Mouse (Mus musculus) layer of hippocampus, postnatal 14 days (tissue): Measurements from ENCODE around the gene Slfn1. TPM values are rescaled to one million over a fixed set of nuclear protein-coding genes. Genes with fewer than 3 reads are reported as not detected.

Experiments used
- total RNA-seq, 2 experiments: library from RNA; stranded (reverse); gene quantifications; 2 replicates each; pipeline ENCODE4 v1.2.3; 2021

Slfn1 gene
- total RNA-seq, 2 experiments from 2014 or later, result not detected

Other genes with a start within 250 kb of the Slfn1 start
- 10 to 100 TPM; 11.0 to 11.7 TPM for gene Rffl, start 245.6 kb upstream of the Slfn1 start, total RNA-seq
- 10 to 100 TPM; 12.5 to 13.2 TPM for gene Rad51d, start 226.2 kb upstream of the Slfn1 start, total RNA-seq
- gene Fndc8, start 224.7 kb upstream of the Slfn1 start, total RNA-seq, result not detected
- gene Nle1, start 208.4 kb upstream of the Slfn1 start, total RNA-seq, result 10 to 100 TPM; 34.4 to 35.1 TPM
- gene Unc45b, start 206.3 kb upstream of the Slfn1 start, total RNA-seq, result 1 to 10 TPM; 4.0 to 5.8 TPM
- gene Slfn5, start 165.5 kb upstream of the Slfn1 start, total RNA-seq, result 1 to 10 TPM; 3.2 to 4.6 TPM
- under 1 TPM; 0.72 to 0.81 TPM for gene Slfn9, start 125.0 kb upstream of the Slfn1 start, total RNA-seq
- gene Slfn8, start 96.0 kb upstream of the Slfn1 start, total RNA-seq, result under 1 TPM; 0.57 to 0.58 TPM
- under 1 TPM; 0.31 to 0.51 TPM for gene Slfn2, start 51.7 kb upstream of the Slfn1 start, total RNA-seq
- gene Slfn4, start 58.3 kb downstream of the Slfn1 start, total RNA-seq, result under 1 TPM in 1 of 2 experiments, not detected in 1; 0.17 TPM
- gene Slfn3, start 74.5 kb downstream of the Slfn1 start, total RNA-seq, result under 1 TPM; 0.26 to 0.32 TPM
- not detected for gene Slfn14, start 169.9 kb downstream of the Slfn1 start, total RNA-seq
- 100 to 1,000 TPM; 352 to 359 TPM for gene Ap2b1, start 182.2 kb downstream of the Slfn1 start, total RNA-seq
- gene Pex12, start 185.7 kb downstream of the Slfn1 start, total RNA-seq, result 10 to 100 TPM in 1 of 2 experiments, 1 to 10 TPM in 1; 9.2 to 10.7 TPM